Mouse (Mus musculus) fibroblast of lung, adult 2 months (primary cell): Measurements from ENCODE around the gene Gdpd5.
A peak's percentile ranks its signal among the peaks of the same experiment; 100 is the strongest.
"Not testable (repeated sequence)": the region's sequence is repeated elsewhere in the genome, so short reads cannot be mapped to it uniquely, and the experiment has no call there.

Source experiments
- DNase-seq: peaks from one replicate; pipeline ENCODE4 v3.0.0-alpha.2; 2011; ENCODE audit warnings: low read depth

The Gdpd5 gene

DNA sequence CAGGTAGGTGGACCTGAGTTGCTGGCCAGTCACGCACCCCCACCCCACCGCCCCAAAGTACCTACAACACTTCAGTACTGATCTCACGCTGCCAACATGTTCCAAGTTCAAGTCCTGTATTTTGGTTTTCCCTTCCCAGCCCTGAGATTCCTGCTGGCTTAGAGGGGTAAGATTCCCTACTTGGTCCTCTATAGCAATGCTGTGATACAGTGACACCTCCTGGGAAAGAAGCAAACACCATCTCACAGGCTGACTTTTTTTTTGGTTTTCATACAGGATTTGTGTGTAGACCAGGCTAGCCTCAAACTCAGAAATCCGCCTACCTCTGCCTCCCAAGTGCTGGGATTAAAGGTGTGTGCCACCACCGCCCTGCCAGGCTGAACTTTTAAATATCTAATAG lies 96.0 kb downstream of the Gdpd5 start:
- no peak for DNase-seq

DNA sequence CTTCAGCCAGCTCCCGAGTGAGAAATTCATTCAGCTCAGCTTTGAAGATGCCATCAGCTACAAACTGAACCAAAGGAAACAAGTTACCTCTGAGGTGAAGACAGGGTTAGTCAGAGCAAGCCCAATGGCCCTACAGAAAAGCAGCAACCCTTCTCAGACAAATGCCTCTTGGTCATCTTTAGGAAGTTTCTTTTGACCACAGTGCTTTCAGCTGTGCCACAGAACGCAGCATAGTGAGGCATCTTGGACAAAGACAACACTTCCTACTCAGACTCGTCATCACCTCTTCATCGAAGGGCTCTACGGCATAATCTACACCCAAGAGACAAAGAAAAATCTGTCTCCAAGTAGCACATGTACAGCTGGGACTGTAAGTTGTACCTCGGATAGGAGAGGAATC lies 101.4 kb downstream of the Gdpd5 start:
- DNase-seq, result no peak

DNA sequence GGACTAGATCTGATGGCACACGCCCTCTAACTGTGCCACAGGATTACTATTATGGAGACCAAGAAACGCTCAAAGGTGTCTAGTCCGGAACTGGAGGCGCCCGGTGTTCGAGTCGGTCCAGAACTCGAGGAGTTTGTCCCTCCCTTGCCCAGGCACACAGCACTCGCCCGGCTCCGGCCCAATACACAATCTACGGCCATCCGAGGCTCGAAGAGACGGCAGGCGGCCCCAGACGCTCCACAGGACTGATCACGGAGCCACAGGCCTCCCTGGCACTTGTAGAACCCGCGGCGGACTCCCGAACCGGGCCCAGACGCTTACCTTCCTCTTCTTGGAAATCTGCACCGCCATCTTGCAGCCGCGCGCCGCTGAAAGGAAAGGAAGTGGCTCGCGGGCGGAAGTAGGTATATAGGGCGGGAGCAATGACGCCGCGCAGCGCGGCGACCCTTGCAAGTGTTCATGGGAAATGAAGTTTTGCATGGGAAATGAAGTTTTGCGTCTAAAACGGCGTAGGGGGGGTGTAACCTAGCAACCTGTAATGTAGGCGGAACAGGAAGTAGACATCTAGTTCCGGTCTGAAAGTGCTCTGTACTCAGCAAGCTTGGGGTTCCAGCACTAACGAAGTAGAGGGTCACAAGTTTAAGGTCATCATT lies 102.2 kb downstream of the Gdpd5 start, which contains the start of gene Rps3:
Gene Rps3 (minus strand): TSS at position 468 of the 653 bp plus-strand sequence.
- DNase-seq, result peak; percentile 95

GRCm38 (mm10) chr7:99483924-99484319 lies 102.7 kb downstream of the Gdpd5 start:
- DNase-seq, result no peak

GRCm38 (mm10) chr7:99484679-99485078 lies 103.5 kb downstream of the Gdpd5 start:
- DNase-seq, result no peak

DNA sequence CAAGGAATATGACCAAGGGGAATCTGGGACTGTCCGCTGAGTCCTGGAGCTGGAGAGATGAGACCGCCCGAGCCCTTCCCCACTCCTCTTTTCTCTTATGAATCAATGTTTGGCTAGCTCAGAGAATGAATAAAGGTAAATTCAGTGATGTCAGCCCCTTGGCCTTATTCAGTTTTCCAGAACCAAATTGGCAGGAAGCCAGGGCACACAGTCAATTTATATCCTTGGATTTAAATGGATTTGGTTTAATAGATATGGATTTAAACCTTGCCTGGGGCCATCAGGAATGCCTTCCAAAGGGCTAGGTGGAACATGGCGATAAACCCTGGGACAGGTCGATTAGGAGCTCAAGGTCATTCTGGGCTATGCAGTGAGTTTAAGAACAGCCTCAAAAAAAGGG lies 108.5 kb downstream of the Gdpd5 start:
- no peak for DNase-seq

- no peak for DNase-seq
Observed at GRCm38 (mm10) chr7:99499128-99499527, 117.9 kb downstream of the Gdpd5 start.

DNA sequence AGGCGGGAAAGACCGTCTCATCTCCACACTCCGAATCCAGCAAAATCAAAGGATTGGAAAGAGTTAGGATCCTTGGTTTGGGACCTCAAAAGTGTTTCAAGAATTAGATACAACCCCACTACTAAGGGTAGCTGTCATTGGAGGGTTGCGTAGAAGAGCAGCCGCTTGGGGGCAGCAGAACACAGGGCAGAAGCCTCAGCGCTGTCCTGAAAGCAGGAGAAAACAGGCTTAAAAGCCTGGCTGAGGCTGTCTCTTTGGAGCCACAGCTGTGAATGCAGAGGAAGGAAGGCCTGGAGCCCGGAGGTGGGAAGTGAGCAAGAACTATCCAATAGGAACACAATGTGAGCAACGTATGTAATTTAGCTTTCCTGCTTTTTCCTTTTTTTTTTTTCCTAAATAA lies 119.0 kb downstream of the Gdpd5 start:
- DNase-seq, result peak; percentile 34

DNA sequence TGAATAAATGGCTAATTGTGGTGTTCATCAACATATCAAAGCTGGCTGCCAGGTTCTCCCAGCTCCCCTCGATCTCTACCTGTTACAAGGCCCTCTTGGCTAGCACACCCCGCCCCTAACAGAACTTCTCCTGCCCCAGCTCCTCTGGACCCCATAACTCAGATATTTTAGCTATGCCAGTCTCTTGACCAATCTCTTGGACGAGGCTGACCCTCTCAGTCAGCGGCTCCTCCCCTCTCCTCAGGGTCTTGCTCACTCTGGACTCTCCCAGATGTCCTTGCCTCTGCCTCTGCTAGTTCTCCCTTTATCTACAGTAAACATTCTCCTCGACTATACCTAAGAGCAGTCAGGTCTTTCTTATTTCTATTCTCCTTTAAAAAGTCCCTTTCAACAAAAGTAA lies 119.4 kb downstream of the Gdpd5 start:
- DNase-seq, result no peak

DNA sequence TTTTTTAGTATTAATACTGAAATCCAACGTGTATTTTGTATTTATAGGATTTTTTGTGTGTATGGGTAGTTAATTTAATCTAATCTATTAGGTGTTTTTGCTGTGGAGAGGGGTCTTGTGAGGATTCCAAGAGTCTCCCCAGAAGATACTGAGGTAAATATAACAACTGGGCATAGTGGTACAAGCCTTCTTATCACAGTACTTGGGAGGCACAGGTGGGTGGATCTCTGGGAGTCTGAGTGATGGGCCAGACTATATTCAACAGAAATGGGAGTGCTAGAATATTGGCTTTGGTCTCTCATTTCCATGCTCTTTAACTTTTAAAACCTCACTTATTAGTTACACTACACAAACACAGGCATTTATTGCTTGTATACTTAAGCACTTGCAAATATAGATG lies 119.9 kb downstream of the Gdpd5 start:
- DNase-seq, result no peak

DNA sequence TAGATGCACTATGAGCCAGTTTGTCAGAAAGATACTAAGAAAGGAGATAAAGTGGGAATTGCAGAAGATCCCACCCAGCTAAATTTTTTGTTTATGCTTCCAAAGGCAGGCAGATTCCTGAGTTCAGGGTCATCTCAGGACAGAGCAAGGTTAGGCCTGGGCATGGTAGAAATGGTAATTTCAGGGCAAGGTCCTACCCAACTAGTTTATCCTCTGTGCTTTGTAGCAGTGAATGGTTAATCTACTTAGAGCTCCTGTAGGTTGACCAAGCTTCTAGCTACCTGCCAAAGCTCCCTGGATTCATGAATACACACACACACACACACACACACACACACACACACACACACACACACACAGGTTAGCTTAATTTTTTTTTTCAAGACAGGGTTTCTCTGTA lies 123.3 kb downstream of the Gdpd5 start:
- DNase-seq, result no peak

DNA sequence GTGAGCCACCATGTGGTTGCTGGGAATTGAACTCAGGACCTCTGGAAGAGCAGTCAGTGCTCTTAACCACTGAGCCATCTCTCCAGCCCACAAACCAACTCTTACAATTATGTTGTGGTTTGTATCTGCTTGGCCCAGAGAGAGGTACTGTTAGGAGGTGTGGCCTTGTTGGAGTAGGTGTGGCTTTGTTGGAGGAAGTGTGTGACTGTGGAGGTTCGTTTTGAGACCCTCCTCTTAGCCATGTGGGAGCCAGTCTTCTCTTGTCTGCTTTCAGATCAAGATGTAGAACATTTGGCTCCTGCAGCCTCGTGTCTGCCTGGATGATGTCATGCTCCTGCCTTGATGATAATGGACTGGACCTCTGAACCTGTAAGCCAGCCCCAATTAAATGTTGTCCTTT lies 127.0 kb downstream of the Gdpd5 start:
- not testable (repeated sequence) for DNase-seq

DNA sequence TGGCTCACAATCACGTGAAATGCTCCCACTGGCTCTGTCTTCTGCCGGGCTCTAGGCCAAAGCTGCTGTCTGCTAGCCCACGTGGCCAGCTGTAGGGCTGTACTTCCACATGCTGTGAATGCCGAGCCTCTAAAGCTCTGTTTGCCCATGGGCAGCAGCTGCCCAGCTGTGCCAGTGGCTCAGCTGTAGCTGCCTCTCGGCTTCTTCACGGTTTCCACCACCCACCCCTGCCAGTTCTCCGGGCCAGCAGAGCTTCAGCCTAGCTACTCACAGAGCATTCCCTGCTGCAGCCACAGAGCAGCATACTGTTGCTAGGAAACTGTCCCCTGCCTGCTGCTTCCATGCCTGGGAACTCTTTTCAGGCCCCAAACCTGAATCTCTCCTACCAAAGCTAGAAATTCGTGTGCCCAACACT lies 128.9 kb downstream of the Gdpd5 start:
- DNase-seq, result peak; percentile 7
